Mouse (Mus musculus): ENCODE measurements around the gene Mrpl37.

The Mrpl37 gene

DNA sequence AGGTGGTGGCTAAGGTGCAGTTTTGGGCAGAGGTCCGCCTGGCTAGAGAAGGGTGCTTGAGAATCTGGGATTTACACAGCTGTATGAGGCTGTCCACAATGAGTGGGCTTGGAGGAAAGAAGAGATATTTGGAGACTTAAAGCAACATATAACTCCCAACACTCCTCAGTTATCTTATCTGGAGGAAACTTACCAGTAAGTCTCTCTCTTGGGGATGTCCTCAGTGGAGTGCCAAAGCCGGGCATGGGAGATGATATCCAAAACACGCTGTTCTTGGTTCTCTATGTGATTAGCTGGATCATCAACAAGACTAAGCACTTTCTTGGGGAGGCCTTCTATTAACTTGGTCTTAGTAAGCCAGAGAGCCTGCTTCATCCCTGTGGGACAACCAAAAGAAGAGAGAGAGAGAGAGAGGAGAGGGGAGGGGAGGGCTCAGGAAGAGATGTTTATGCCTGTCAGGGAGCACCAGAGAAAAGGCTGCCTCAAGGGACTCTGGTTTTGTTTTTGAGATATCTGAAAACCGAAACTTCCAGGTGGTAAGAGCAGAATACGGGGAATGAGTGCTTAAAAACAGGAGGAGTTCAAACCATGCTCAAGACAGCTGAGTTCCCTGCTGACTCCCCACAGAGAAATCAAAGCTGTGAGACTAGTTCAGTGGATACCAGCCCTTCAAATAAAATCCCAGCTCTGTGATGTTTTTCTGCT lies 2.1 kb downstream of the Mrpl37 start:
- DNase-seq, result no peak

DNA sequence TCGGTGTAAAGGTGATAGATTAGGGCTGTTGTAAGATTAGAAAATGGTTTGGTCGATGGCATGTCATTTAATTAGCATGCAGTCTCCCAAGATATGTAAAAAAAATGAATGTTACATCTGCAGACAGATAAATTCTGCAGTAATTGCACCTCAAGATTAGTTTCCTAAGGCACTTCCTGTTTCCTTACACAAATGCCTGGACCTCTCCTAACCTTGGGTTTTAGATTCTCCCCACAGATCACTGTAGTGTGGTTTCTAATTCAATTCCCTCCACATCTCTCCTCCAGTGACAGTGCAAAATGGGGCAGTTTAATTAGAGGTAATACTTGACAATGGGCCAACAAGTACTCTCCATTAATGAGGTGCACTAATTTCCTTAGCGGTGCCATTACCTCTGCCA lies 3.5 kb downstream of the Mrpl37 start:
- no peak for DNase-seq

DNA sequence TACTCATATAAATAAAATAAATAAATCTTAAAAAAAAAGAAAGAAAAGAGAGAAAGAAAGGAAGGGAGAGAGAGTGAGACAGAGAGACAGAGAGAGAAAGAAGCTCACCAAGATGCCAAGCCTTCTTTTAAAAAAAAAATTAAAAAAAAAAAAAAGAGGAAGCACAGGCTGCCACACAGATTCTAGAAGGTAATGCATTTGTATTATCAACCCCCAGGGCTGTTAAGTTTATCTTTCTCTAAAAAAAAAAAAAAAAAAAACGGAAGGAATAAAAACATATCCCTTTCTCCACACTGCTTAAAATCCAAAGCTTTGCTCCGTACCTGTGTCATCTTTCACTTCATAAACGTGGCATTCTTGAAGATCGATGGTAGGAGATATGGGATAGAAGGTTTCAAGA lies 5.1 kb downstream of the Mrpl37 start:
- DNase-seq, result no peak

GRCm38 (mm10) chr4:107058781-107059180 lies 7.9 kb downstream of the Mrpl37 start:
- peak; percentile 37 for DNase-seq

- DNase-seq, result no peak
Measured at GRCm38 (mm10) chr4:107058346-107058745, 8.3 kb downstream of the Mrpl37 start.

- DNase-seq, result no peak
Measured at GRCm38 (mm10) chr4:107056088-107056487, 10.6 kb downstream of the Mrpl37 start.

GRCm38 (mm10) chr4:107052962-107053553 lies 13.6 kb downstream of the Mrpl37 start:
- DNase-seq, result peak; percentile 24

DNA sequence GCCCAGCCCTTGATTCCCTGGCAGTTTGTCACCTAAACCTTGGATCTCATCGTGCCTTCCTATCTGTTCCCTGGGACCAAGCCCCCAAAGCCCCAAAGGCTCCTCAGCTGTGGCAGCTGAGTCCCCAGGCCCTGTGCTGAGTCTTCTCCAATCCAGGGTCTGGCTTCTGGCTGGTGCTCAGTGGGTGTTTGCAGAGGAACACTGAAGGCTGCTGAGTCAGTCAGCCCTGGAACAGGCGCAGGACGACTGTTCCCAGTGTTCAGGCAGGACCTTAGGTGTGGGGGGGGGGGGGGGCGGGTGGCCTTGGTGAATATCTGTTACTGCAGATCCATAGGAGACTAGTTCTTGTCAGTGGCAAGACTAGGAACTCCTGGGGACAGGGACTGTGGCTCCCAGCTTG lies 14.8 kb downstream of the Mrpl37 start:
- no peak for DNase-seq

GRCm38 (mm10) chr4:107048568-107049162 lies 18.0 kb downstream of the Mrpl37 start:
- DNase-seq, result peak; percentile 54

GRCm38 (mm10) chr4:107047806-107048205 lies 18.9 kb downstream of the Mrpl37 start:
- DNase-seq, result peak; percentile 10

- no peak for DNase-seq
Measured at GRCm38 (mm10) chr4:107045188-107045587, 21.5 kb downstream of the Mrpl37 start.

DNA sequence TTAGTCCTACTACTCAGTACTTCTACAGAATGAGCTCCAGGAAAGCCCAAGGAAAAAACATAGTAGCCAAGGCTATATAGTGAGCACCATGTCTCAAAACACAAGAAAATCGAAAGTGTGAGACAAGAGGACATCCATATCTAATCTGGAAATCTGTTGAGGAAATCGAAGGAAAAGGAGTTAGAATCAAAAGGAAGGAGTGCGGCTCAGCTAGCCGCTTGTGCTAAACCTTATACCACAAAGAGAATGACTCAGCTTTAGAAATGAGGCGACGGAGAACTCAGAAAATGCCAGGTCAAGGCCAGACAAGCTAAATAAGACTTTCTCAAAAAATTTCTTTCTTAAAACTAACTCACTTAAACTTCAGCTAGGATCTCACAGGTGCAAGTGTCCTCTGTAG lies 24.4 kb downstream of the Mrpl37 start:
- no peak for DNase-seq

DNA sequence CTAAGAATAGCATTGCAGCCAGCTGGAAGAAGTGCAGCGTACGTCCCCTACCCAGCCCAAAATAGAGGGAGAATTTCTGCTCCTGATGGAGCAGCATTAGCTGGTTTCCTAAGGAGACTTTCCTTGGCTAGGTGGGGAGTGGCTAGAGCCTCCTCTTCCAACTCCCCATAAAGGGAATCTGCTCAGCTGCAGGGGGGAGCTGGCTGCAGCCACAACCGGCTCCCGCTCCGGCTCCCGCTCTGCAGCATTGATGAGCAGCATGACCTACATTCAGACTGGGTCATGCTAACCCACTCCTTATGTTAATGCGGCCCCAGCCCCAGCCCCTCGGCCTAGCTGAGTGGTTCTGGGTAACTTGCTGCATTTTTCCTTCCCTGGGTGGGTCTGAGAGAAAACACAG lies 27.4 kb downstream of the Mrpl37 start:
- no peak for DNase-seq

- DNase-seq, result no peak
Measured at GRCm38 (mm10) chr4:107038303-107038702, 28.4 kb downstream of the Mrpl37 start.

DNA sequence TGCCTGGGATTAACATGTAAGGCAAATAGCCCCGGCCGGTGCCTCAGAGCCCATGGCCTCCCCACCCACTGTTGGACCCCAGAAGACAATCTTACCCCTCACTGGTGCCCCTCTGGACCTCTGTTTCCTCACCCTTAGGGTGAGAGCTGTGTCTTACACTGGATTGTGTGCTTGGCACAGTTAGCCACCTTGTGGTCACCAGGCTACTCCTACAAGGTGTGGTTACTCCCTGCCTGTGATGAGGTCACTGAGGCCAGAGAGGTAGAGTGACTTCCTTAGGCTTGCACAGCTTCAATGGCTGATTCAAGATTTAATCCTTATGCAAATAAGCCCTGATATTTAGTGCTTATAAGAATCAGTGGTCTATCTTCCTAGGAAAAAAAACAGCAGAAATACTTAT lies 29.7 kb downstream of the Mrpl37 start:
- DNase-seq, result no peak

DNA sequence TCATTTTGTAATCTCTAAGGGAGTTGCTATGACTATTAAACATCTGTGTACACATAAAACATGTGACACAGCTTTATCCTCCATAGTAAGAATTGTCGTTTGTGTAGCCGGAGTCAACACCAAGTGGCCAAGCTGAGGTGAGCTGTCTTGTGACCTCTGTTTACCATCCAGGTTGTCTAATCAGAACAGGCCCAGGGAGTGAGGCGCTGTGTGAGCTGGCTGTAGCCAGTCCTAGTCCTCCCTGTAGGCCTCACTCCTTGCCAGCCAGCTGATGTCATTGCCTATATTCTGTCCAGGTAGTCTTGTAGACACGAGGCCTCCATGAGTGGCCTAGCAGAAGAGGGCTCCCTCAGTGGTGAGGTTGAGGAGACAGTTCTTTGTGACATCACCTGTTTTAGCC lies 31.0 kb downstream of the Mrpl37 start:
- DNase-seq, result no peak

GRCm38 (mm10) chr4:107026451-107026850 lies 40.2 kb downstream of the Mrpl37 start:
- DNase-seq, result peak; percentile 15

GRCm38 (mm10) chr4:107025369-107025768 lies 41.3 kb downstream of the Mrpl37 start:
- DNase-seq, result no peak

GRCm38 (mm10) chr4:107024899-107025298 lies 41.8 kb downstream of the Mrpl37 start:
- DNase-seq, result no peak

GRCm38 (mm10) chr4:107021464-107021863 lies 45.2 kb downstream of the Mrpl37 start:
- DNase-seq, result no peak

DNA sequence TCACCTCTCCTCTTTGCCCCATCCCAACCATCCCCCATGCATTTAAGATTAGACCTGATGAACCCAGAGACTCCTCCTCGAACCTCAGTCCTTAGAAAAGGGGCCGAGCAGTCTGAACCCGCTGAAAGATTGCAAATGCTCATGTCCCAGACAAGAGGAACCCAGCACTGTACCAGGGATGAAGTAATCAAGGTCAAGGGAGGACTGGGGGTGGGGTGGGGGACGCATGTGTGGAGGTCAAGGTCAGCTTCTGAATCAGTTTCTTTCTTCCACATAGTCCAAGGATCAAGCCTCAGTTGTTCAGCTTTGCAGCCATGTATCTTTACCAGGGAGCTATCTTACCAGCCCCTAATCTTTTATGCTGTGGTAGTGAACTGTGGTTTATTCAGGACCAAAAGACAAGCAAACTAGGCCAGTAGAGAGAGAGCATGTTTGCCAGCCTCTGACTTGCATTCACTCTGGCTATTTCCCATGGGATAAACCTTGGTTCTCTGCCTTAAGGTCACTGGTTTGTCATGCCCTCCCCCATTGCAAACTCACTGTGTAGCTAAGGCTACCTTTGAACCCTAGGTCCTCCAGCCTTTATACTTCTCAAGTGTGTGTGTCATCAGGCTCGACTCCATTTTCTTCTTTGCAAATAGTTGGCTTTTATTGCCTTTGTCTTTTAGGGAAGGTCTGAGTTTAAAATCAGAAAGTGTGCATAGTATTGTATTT lies 46.2 kb downstream of the Mrpl37 start:
- no peak for DNase-seq

- peak; percentile 36 for DNase-seq
Measured at GRCm38 (mm10) chr4:107019027-107019426, 47.6 kb downstream of the Mrpl37 start.

GRCm38 (mm10) chr4:107018521-107018920 lies 48.1 kb downstream of the Mrpl37 start:
- peak; percentile 15 for DNase-seq

GRCm38 (mm10) chr4:107017257-107017656 lies 49.4 kb downstream of the Mrpl37 start:
- no peak for DNase-seq

Data from lung, postnatal 10 days (tissue).